Mouse (Mus musculus) embryo, embryonic 10 days (tissue): ENCODE measurements around the gene Grik3.
A peak's percentile ranks its signal among the peaks of the same experiment; 100 is the strongest.

ENCODE experiments used
- DNase-seq: peaks from one replicate; pipeline ENCODE4 v3.0.0-alpha.2; 2015; ENCODE audit warnings: low spot score

Gene Grik3

DNA sequence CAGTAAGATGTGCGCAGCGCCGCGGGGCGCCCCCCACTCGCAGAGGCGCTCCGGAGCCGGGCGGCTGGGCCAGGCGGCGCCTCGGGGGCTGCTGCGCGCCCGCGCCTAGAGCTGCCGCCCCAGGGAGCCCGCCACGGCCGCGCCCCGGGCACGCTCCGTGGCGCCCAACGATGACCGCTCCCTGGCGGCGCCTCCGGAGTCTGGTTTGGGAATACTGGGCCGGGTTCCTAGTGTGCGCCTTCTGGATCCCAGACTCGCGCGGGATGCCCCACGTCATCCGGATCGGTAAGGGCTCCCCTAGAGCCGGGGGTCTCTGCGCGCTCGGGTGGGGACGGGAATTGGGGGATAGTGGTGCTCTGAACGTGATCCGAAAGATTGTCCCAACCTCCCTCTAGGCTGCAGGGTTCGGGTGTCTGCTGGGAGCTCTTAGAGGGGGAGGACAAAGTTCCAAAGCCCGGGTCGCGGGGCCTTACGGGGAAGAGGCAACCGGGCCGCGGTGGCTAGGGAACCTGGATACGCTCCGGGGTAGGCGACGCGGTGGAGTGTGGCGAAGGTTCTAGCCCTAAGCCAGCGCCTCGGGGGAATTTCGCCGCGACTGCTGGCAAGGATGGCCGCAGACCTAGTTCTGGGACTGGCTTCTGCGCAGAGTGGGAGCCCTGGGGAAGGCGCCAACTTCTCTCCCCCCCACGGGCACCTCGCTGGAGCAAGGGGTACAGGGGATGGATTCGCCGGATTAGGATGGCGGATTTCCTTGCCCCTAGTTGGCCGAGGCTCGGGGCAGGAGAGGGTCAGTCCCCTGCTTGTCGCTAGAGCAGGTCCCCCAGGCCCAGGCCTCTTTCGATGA, at the start of gene Grik3:
TSS of gene Grik3 (plus strand) at position 40 of the 844 bp plus-strand sequence.
- DNase-seq, result no peak

DNA sequence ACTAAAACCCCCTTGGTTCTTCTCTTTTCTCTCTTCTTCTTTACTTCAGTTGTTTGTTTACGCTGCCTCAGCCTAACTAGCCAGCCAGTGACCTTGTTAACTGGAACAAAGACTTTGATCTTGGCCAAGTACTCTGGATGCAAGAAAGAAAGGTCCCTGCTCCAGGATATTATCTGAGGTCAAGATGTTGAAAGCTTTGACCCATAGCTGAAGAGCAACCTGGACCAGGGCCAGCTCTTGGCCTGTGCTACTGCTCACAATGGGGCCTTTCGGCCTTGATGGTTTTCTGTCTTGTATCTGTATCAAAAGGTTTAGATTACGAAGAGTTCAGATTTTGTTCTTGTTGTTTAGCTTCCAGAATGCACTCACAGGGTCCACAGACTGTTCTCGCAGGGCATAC, 48.7 kb upstream of the Grik3 start:
- DNase-seq, result no peak

DNA sequence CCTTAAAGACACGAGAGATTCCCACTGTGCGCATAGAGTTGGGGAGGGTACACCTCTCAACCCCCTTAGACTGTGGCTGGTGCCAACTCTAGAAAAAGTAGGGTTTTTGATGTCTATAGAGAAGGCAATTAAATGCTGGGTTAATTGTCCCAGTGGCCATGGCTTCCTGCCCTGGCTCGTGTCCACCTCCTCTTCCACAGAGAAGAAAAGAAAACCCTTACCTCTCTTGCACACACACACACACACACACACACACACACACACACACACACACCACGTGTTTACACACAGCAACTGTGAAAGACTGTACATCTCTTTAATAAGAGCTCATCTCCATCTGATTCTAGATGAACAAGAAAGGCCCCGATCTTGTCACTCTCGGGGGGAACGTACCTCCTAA, 46.1 kb upstream of the Grik3 start:
- DNase-seq, result no peak

DNA sequence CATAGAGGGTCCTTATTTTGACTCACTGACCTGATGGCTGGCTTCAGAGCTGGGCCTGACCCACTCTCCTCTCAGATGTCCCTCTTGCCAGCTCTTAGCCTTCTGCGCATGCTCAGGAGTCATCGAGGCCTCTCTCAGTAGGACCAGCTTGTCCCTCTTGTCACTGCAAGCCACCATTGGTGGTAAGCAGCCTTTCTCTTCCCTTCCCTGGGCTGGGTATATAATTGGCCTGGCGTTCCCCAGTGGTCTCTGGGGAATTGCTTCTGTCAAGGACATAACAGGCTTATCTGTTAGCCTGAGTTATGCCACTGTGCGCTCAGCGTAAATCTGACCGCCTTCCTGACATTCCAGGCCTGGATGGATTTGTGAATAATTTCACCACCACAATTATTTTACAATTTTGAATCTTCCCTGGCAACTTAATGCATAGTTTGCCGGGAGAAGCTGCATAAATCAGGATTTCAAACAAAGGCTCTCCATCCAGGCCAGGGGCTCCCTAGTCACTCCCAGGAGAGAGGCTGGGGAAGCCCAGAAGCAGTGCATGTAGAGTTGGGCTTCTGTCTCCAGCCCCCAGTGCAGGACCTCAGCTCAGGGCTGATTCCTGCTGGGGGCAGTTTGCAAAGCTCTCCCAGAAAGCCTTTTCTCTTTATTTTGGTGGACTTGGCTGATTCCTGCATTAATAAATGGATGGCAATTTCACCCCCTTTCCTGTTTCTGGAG, 39.7 kb upstream of the Grik3 start:
- DNase-seq, result peak; percentile 55

DNA sequence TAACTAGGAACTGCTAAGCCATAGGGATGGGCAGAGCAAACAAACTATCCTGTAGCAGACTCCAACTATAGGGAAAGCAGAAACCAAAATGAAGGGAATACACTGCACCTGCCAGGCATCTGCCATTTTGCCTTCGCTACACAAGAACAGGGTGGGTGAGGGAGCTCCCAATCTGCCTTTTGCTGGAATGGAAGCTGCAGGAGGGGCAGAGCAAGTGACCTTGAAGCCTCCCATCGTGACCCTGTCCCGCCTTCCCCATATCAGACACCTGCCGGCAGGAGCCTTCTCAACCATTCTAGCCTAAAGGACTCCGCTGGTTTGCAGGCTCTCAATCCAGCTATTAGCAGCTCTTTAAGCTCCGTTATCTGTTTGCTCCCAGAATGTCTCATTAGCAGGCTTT, 38.7 kb upstream of the Grik3 start:
- DNase-seq, result no peak

DNA sequence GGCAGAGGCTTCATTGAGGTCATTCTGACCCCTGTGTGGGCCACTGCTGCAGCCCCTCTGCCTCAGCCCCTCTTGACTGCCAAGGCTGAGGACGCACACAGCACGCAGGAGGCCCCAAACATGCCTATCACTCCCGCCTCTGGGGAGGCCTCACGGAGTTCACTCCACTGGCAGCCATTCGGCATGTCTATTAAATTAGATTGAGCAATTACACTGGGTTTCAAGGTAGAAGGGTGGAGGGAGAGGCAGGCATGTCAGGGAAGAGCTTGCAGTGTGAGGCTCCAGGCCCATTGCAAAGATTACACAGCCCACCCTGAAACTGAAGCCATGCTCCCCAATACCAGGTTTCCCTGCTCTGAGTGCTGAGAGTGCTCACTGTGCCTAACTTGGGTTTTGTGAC, 34.0 kb upstream of the Grik3 start:
- no peak for DNase-seq

DNA sequence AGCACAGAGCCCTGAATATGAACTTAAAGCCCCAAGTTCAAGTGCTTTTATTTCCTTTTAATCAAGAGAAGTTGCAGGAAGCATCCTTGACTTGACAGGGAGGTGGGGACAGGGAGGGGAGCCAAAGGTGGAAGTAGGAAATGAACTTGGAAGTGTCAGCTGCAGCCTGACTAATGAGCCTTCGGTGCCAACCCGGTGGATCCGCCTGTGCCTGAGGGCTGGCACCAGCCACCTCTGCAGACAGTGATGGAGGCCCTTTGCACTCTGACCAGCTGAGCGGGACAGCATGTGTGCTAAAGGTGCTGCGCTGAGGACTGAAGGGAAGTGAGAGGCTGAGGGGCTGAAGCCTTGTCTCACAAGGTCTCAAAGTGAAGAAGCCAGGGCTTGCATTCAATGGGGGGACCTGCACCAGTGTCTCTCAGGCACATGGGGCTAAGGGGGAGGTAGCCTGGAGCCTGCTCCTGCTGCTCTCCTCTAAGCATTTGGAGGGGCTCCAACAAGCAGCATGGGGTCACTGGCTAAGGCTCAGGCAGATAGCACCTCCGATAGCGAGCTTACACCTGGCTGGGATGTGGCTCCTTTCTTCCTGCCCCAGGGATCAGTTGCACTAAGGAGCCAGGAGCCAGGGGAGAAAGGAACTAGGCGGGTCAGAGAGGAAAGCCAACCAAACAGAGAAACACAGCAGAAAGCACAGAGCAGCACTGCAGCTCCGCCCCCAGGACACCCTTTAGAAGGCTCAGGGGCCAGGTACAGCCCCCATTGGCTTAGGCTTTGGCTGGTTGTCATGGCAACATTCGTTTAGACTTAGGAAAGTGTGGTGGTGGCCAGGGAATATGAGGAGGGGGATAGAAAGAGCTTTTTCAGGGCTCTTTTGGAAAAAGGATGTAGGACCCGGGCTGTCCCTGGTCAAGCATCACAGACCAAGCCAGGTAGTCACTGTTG, 33.1 kb upstream of the Grik3 start:
- DNase-seq, result peak; percentile 60

DNA sequence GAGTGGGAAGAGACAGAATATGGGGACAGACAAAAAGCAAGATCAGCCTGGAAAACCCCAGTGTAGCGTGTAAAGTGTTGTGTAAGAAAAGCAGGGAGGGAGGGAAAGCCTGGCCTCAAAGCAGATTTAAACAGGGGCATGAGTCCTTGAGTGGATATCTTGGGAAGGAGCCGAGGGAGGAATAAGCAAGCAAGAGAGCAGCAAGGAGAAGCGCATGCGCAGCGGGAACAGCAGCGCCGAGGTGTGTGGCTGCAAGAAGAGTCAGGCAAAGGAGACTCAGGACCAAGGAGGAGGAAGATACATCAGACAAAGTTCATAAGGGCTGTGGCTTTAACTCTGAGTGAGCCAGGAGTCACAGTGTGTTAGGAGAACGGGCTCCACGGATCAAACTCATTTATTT, 30.7 kb upstream of the Grik3 start:
- DNase-seq, result no peak

DNA sequence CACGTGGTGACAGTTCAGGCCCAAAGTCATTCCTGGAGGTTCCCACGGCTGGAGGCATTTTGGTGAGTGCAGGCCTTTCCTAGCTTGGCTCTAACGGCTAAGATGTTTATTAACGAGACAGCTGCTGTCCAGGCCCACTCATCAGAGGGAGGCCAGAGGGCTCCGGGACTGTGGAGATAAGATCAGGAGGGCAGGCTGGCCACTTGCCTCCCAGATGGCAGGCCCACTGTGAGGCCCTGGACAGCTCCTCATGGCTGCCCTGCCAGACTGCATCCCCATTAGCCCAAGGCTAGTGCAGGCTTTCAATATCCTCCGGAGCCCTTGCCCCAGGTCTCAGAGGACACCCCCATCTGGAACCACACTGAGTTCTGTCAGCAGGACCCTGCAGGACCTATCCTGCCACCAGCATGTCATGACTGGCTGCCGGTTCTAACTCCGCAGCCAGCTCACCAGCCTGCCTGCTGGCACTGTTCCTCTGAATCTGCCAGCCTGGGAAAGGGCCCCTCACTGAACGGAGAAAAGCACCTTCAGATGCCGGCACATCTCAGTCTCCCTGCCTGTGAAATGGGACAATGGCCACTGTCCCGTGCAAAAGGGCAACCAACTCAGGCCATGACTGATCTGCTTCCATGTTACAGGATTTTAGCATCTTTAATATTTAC, 20.7 kb upstream of the Grik3 start:
- DNase-seq, result peak; percentile 35

DNA sequence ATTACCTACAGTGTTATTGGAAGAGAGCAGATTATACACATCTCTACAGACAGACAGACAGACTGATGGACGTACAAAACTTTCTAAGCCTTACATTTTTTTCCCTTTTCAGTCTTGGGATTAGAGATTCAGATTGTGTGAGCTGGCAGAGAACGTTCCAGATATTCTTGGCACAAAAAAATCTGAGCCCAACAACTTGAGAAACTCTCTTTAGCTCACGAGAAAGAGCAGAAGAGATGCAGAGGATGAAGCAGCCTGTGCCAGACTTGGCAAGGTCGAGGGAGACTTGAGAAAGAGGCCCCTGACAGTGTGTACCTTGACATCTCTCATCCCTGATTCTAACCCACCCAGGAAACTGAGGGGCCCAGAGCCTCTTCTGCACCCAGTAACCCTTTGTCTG, 15.6 kb upstream of the Grik3 start:
- no peak for DNase-seq

DNA sequence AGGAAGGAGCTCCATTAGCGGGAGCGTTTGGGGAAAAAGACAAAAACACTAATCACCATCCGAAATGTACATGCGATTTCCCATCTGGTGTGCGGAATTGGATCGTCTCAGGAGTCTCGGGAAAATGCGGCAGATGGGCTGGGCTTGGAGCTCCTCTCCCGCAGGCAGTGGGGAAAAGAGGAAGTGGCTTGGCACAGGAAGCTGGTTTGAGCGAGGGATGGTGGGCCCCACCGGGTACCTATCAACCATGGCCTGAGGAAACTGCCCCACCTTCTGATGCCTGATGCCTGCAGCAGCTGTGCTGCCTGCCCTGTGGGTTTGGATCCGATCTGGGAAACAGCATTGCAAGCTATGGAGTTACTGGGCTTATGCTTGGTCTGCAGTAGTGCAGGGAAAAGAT, 12.4 kb upstream of the Grik3 start:
- no peak for DNase-seq

DNA sequence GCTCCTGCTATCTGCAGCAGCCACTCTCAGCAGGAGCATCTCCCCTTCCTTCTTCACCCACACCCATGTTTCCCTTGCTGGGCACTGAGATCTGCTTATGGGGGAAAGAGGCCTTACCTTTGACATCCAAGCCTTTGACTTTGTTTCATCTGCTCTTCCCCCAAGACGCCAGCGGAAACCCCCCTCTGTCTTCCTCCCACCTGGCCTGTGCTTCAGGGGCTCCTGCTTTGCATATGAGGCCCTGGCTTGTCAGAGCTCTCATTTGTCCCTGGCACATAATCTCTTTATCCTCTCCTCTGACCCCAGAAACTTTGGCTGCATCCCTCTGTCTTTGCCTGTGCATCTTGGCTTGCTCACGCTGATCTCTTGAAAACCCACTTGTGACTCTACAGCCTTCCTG, 9.2 kb upstream of the Grik3 start:
- DNase-seq, result no peak

DNA sequence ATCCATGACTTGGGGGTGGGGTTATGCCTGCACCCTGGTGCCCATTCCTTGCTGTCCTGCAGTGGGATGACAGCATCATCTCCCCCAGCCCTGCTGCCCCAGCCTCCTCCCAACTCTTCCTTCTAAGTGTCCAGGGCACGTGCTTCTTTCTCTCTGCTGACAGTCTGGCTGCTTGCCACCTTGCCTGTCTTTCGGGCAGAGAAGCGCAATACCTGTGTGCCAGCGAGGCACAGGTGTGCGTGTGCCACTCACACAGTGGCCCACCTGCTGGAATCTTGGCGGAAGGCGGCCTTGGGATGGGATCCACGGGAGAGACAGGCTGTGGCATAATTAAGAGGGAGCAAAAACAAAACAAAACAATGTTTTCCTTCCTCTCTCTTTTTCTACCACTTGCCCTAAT, 6.4 kb upstream of the Grik3 start:
- no peak for DNase-seq

DNA sequence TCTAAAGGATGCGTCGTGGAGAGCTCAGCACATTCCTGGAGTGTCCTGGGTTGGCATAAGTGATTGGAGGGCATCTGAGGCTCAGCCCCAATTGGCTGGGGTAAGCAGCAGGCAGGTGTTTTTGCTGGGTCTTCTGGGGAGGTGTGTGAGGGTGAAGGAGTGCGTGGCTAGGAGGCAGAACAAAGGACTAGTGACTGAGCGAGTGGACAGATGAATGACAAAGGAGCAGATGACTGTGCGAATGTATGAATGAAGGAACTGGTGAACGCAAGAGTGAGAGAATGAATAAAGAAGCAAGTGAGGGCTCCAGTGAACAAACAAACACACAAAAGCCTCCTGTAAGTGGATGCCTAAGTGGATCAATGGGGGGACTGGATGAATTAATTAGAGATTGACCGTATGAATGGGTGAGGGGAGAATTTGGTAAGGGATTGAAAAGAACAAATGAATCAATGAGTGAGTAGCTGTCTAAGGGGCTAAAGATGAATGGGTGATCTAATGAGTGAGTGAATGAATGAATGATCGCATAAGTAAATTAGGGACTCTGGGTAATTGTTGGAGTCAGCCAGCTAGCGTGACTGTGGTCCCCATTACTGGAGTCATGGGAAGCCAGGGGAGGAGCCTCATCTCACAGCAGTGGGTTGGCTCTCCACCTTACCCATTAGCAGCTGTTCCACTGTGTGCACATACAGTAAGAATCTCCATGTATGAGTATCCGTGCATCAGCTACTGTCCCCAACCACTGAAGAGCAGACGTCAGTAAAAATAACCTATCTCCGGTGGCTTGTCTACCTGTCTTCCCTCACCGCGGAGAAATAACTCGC, 4.9 kb upstream of the Grik3 start:
- no peak for DNase-seq

DNA sequence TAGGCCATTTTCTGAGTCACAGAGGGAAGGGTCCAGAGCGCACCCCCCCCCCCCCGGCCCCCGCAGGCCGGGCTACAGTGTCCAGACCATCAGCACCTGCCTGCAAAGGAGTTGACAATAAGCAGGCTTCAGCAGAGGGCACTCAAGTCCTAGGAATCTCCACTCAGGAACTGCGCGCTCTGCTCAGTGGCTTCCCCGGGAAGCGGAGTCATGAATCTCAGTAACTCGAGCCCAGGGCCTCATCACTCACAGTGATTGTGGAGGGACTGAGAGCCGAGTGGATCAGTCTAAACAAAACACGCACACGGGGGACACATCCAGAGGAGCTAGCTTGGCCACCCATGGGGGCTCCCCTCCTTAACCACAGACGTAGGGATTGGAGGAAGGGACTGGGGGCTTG, 3.9 kb upstream of the Grik3 start:
- peak; percentile 62 for DNase-seq

DNA sequence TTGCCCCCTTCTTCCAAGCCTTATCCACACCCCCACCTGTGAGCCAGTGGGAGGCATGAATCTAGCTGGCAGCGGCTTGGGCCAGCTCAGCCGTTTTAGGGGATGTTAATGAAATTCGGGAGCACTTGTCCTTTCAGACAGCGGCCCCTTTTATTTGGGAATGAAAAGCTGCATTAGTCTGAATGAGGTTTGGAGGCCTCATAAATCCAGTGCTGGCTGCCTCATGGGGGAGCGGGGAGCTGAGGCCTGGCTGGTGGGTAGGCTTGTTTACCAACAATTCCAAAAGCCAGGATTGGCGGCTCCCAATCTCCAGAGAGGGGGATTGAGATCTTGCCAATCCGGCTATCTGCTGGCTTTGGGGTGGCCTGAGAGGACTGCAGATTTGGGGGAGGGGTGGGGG, 3.5 kb upstream of the Grik3 start:
- no peak for DNase-seq

DNA sequence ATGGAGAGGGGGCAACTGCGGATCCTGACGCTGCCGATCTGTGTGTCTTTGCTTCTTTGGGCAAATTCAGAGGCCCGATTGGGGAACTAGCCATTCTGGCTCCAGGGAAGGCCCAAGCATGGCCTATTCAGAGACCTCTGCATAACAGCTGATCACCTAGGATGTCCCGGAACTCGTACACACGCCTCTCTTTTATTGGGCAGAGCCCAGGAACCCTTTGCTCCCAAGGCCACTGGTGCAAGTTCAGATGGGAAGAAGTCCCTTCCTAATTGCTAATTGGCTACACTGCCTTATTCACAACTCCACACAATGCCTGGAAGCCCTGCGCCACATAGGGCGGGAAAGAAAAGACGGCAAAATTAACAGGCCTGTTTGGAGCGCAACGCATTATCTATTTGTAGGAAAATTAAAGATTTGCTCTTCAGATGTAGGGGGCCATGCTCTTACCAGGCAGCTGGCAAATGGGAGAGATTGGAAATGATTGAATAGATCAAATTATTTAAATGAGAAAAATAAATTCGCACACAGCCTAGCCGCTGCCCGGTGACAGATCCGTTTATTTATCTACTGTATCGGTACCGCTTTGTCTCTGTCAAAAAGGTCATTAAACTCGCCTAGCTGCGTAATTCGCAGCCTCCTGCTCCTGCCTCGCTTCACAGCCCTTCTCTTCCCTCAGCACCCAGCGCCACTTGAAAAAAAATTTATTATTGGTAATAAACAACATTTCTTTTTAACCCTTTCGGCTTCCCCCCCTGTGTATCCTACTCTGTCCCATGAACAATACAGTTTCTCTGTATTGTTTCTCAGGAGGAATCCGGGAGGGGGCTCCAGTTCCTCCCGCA, 1.5 kb upstream of the Grik3 start:
- peak; percentile 37 for DNase-seq

DNA sequence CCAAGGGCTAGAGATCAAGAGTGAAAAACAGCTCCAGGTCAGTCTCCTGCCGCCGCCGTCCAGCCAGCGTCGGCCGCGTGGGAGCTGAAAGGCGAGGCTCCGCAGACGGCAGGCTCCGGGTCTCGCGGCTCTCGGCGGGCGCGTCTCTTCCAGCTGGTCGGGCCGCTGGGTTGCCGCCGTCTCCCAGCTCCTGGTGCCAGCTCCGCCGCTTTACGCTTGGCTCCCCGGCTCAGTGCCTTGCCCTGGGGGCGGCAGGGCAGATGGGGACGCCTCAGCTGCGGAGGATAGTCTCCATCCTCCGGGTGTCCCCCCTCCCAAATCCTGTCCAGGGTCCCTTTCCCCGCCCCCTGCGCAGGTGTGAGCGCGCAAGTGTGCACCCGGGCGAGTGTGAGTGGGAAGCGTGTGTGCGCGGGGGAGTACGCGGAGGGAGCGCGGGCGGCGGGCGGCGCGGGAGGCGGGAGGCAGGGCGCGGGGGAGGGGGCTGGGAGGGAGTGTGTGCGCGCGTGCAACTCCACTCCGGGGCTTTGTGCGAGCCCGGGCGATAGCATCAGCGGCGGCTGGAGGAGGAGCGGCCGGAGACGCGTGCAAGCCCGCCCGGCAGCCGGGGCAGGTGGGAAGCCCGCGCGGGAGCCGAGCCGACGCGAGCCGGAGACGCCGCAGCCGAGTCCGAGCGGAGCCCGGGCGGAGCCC, 454 bp upstream of the Grik3 start:
- peak; percentile 72 for DNase-seq

DNA sequence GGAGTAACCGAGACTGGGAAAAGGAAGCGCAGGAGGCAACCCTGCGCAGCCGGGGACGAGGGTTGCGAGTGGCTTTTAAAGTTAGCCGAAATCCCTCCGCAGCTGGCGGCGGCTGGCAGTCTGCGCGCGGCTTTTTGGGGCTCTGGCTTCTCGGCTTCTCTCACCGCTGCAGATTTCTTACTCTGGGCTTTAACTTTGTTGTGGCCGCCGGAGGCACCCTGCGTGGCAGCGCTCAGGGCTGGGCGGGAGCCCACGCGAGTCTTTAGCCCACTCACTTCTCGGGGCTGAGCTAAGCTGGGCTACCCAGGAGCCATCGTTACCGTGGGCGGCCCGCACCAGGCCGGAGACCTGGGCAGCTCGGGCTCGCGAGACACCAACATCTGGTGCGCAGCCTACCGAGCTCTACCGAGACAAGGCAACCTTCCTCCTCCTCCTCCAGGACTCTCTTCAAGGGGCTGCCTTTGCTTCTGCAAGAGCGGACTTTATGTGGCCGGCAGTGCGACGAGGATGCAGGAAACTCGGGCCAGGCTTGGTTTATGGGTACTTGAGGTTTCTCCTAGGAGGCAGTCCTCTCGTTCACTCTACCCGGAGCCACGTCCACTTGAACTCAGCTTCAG, 1.1 kb downstream of the Grik3 start:
- DNase-seq, result peak; percentile 49
